Mouse (Mus musculus) urinary bladder, adult 2 months (tissue): ENCODE measurements around the gene Fam241b. TPM values are rescaled to one million over a fixed set of nuclear protein-coding genes. Genes with fewer than 3 reads are reported as not detected.

Experiments
- DNase-seq: peaks from one replicate; pipeline ENCODE4 v3.0.0; 2022; ENCODE audit warnings: low spot score
- polyA plus RNA-seq: library from polyadenylated mRNA; depleted of rRNA; stranded (reverse); fragments of >200 nt; gene quantifications from 2 replicates; pipeline ENCODE4 v1.2.3, GENCODE M21; 2012; rRNA removed

Fam241b gene
- polyA plus RNA-seq, 1 experiment: 17.9 TPM

DNA sequence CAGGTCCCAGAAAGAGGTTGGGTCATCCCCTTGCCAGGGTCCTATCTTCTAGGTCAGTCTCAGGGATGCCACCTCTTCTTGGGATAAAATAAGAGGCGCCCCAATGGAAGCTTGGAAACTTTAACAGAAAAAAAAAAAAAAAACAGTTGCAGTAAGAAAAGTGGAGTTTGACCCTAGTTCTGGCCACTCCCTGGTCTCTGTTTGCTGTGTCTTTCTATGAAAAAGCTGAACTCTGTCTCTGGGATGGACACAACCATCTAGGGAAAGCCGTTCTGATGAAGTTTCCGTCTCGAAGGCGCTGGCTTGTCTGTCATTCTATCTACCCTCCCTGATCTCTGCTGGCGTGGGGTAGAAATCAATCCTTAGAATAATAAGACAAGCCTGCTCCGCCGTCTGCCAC is 73.1 kb downstream of the Fam241b start:
- DNase-seq: no peak

DNA sequence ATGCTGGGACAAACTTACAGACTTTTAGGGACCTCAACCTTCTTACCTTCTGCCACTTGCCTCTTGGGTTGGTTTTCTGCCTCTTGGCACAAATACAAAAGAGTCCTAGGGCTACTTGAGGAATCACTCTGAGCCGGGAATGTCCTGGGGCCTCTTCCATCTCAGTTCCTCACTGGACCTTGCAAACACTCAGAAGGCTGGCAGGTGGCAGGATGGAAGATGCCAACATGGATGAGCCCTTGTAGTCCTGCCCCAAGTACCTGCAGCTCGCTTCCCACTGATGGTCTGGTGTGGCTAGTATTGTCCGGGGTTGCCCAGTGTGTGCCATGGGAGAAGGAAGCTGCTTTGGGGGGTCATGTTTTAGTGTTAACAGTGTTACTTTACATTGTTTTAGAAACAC is 73.8 kb downstream of the Fam241b start:
- DNase-seq: no peak

DNA sequence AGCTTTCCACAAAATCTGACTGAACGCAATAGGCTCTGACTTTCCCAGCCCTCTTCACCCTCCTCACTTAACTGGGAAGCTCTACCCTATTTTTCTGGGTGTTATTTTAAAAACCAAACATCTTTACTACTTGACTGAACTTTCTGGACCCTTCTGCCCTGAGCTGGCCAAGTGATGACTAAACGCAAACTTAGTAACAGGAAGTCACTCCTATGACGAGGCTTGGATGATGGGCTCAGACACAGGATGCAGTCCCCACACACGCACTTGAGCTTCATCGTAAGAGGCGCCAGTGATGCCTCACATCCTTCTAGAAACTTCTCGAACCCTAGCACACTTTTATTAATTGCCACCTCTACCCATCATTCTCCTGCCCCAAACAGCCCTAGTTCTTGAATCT is 74.3 kb downstream of the Fam241b start:
- DNase-seq: no peak

DNA sequence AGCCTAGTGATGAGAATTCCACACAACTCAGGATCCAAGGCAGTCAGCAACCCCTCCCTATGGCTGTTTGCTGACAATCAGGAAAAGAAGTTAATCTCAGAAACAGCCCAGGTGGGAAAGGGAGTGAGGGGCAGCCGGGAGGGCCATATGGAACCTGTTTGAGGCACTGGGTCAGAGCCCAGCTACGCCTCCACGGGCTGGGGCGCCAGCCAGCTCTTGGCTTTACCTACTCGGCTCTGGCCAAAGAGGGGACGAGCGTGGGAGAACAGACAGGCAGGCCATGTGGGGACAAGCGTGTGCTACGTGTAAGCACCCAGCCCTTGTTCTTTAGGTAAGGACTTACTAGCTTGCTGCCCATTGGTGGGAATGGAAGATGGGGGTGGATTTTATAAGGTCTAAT is 75.2 kb downstream of the Fam241b start:
- DNase-seq: no peak

- no peak for DNase-seq
Observed at GRCm38 (mm10) chr10:62066213-62066612, 77.5 kb downstream of the Fam241b start.

GRCm38 (mm10) chr10:62062786-62063185 is 80.9 kb downstream of the Fam241b start:
- no peak for DNase-seq

- DNase-seq: no peak
Observed at GRCm38 (mm10) chr10:62060969-62061678, 82.6 kb downstream of the Fam241b start.

- no peak for DNase-seq
Observed at GRCm38 (mm10) chr10:62060224-62060913, 83.4 kb downstream of the Fam241b start.

GRCm38 (mm10) chr10:62058508-62059375 is 85.0 kb downstream of the Fam241b start:
- no peak for DNase-seq

Other genes with a start within 250 kb of the Fam241b start
- 0.40 and 0.52 TPM in 2 replicates for gene Col13a1, start 164.8 kb downstream of the Fam241b start, polyA plus RNA-seq
- gene Neurog3, start 10.8 kb downstream of the Fam241b start, polyA plus RNA-seq: not detected in 2 replicates
- 37.2 and 41.5 TPM in 2 replicates for gene Tspan15, start 87.3 kb upstream of the Fam241b start, polyA plus RNA-seq
- 4.2 and 10.7 TPM in 2 replicates for gene Tacr2, start 108.5 kb upstream of the Fam241b start, polyA plus RNA-seq
- 53.9 and 83.8 TPM in 2 replicates for gene Hk1, start 236.0 kb upstream of the Fam241b start, polyA plus RNA-seq